Mouse (Mus musculus): ENCODE data around the gene Gm4791. TPM values are rescaled to one million over a fixed set of nuclear protein-coding genes. Genes with fewer than 3 reads are reported as not detected.

The Gm4791 gene
- not detected for polyA plus RNA-seq (2014; fragmentation: Illumina TruSeq; extraction: RNeasy Lipid Tissue Mini Kit (QIAGEN cat#74804); ENCODE audit: low read depth, low replicate concordance)

GRCm38 (mm10) chr9:46998338-46998791 lies at the start of gene Gm4791:
Gene Gm4791, plus strand, starts transcription at chr9:46998741.

